Mouse (Mus musculus) layer of hippocampus, postnatal 14 days (tissue): ENCODE measurements around the gene Ctsa. TPM values are rescaled to one million over a fixed set of nuclear protein-coding genes. Genes with fewer than 3 reads are reported as not detected.
A peak's percentile ranks its signal among the peaks of the same experiment; 100 is the strongest.
"Not testable (repeated sequence)": the region's sequence is repeated elsewhere in the genome, so short reads cannot be mapped to it uniquely, and the experiment has no call there.

Experiments
- DNase-seq, 2 experiments: peaks; one replicate each; pipeline ENCODE4 v3.0.0; 2021 to 2022; ENCODE audit warnings: low spot score in 2 of 2, mixed read lengths in 1 of 2
- total RNA-seq, 2 experiments: library from RNA; stranded (reverse); gene quantifications; 2 replicates each; pipeline ENCODE4 v1.2.3; 2021

Ctsa gene
- total RNA-seq, 2 experiments from 2014 or later, result 87.7 to 89.6 TPM

- not testable (repeated sequence) for DNase-seq
These were observed 44.9 kb downstream of the Ctsa start for GRCm38 (mm10) chr2:164877376-164878215.

GRCm38 (mm10) chr2:164878509-164879227 lies 46.0 kb downstream of the Ctsa start:
- DNase-seq, result no peak

- peak; percentile 93 to 94 for DNase-seq
These were observed 46.5 kb downstream of the Ctsa start, which contains the start of gene Pcif1 for GRCm38 (mm10) chr2:164879228-164879567. Pcif1 (plus strand) TSS chr2:164879304.

GRCm38 (mm10) chr2:164879568-164880277 lies 47.0 kb downstream of the Ctsa start:
- DNase-seq, result peak; percentile 91 to 95

- DNase-seq, result no peak
These were observed 49.9 kb downstream of the Ctsa start for GRCm38 (mm10) chr2:164882619-164883018.

GRCm38 (mm10) chr2:164885788-164886187 lies 53.1 kb downstream of the Ctsa start:
- peak; percentile 78 to 80 for DNase-seq

- no peak for DNase-seq
These were observed 53.9 kb downstream of the Ctsa start for GRCm38 (mm10) chr2:164886617-164887016.

GRCm38 (mm10) chr2:164888996-164889395 lies 56.3 kb downstream of the Ctsa start:
- no peak for DNase-seq

GRCm38 (mm10) chr2:164889960-164890359 lies 57.3 kb downstream of the Ctsa start:
- DNase-seq, result no peak

Other genes starting within 250 kb of the Ctsa start
- gene Wfdc6a, start 247.4 kb upstream of the Ctsa start, total RNA-seq, result 1 to 10 TPM in 1 of 2 experiments, under 1 TPM in 1; 0.71 to 1.9 TPM
- gene Eppin, start 239.3 kb upstream of the Ctsa start, total RNA-seq, result not detected
- gene Wfdc6b, start 219.4 kb upstream of the Ctsa start, total RNA-seq, result not detected
- not detected for gene Wfdc8, start 219.2 kb upstream of the Ctsa start, total RNA-seq
- not detected for gene Wfdc16, start 194.1 kb upstream of the Ctsa start, total RNA-seq
- not detected for gene Wfdc10, start 176.8 kb upstream of the Ctsa start, total RNA-seq
- gene Wfdc9, start 176.3 kb upstream of the Ctsa start, total RNA-seq, result not detected
- gene Wfdc11, start 158.8 kb upstream of the Ctsa start, total RNA-seq, result not detected
- gene Wfdc13, start 147.8 kb upstream of the Ctsa start, total RNA-seq, result not detected
- not detected for gene Spint4, start 134.4 kb upstream of the Ctsa start, total RNA-seq
- not detected for gene Spint5, start 117.6 kb upstream of the Ctsa start, total RNA-seq
- 1 to 10 TPM; 1.5 TPM for gene Wfdc3, start 86.9 kb upstream of the Ctsa start, total RNA-seq
- gene Dnttip1, start 86.9 kb upstream of the Ctsa start, total RNA-seq, result 10 to 100 TPM; 34.1 to 37.2 TPM
- gene Ube2c, start 63.0 kb upstream of the Ctsa start, total RNA-seq, result 1 to 10 TPM; 2.9 to 4.0 TPM
- not detected for gene Tnnc2, start 52.9 kb upstream of the Ctsa start, total RNA-seq
- 10 to 100 TPM; 33.3 to 39.8 TPM for gene Snx21, start 47.0 kb upstream of the Ctsa start, total RNA-seq
- gene Acot8, start 28.0 kb upstream of the Ctsa start, total RNA-seq, result 10 to 100 TPM; 26.4 to 28.1 TPM
- gene Zswim3, start 27.8 kb upstream of the Ctsa start, total RNA-seq, result 1 to 10 TPM; 6.0 to 8.3 TPM
- 10 to 100 TPM; 18.1 to 18.2 TPM for gene Zswim1, start 10.2 kb upstream of the Ctsa start, total RNA-seq
- gene Spata25, start 4.3 kb upstream of the Ctsa start, total RNA-seq, result under 1 TPM in 1 of 2 experiments, not detected in 1; 0.67 TPM
- 1 to 10 TPM; 3.9 to 4.1 TPM for gene Neurl2, start 583 bp downstream of the Ctsa start, total RNA-seq
- gene Pltp, start 24.8 kb downstream of the Ctsa start, total RNA-seq, result 100 to 1,000 TPM in 1 of 2 experiments, 10 to 100 TPM in 1; 72.5 to 107 TPM
- gene Pcif1, start 46.4 kb downstream of the Ctsa start, total RNA-seq, result 10 to 100 TPM; 43.5 to 48.8 TPM
- gene Zfp335, start 78.9 kb downstream of the Ctsa start, total RNA-seq, result 10 to 100 TPM; 25.0 to 26.4 TPM
- gene Mmp9, start 107.9 kb downstream of the Ctsa start, total RNA-seq, result 1 to 10 TPM; 1.8 to 2.1 TPM
- gene Slc12a5, start 127.9 kb downstream of the Ctsa start, total RNA-seq, result 100 to 1,000 TPM; 288 to 332 TPM
- 10 to 100 TPM; 53.2 to 57.4 TPM for gene Ncoa5, start 202.0 kb downstream of the Ctsa start, total RNA-seq
- 1 to 10 TPM in 1 of 2 experiments, under 1 TPM in 1; 0.67 to 3.0 TPM for gene Cd40, start 222.8 kb downstream of the Ctsa start, total RNA-seq